Mouse (Mus musculus) adipocyte (in vitro differentiated cells): ENCODE results near the gene Rps6kc1.
A peak's percentile ranks its signal among the peaks of the same experiment; 100 is the strongest.
"Not testable (repeated sequence)": the region's sequence is repeated elsewhere in the genome, so short reads cannot be mapped to it uniquely, and the experiment has no call there.

ENCODE experiments used
- DNase-seq: peaks from one replicate; pipeline ENCODE4 v3.0.0-alpha.2; 2016; ENCODE audit warnings: low spot score

The Rps6kc1 gene

DNA sequence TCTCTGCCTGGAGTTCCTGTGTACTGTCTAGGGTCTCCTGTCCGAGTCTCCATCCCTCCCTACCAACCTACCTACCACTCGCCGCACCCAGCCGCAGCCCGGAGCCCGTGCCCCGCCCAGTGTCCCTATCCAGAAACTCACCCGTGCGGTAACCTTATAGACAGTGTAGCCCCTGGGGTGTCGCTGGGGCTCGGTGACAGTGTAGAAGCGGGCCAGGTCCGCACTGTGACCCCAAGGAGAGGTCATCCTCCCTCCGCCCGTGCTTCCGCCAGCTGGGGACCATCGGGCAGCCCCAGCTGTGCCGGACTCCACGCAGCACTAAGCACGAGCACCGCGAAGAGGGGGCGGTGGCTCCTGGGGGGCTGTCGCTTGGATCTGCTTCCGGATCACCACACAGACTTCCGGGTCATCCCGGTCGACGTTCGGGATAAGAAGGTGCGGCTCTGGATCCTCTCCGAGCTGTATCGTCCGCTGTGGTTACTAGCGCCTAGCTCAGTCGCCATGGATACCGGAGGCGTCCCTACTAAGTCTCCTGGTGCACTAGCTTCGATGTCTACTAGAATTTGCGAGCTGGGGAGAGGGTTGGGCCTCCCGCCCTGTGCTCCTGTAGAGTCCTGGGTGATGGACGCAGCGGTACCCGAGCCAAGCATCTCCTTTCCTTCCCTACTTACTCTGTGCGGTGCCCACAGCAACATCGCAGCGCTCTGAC is at the start of gene Rps6kc1:
Rps6kc1 (minus strand) TSS at position 356 of the 709 bp plus-strand sequence.
- peak; percentile 85 for DNase-seq

DNA sequence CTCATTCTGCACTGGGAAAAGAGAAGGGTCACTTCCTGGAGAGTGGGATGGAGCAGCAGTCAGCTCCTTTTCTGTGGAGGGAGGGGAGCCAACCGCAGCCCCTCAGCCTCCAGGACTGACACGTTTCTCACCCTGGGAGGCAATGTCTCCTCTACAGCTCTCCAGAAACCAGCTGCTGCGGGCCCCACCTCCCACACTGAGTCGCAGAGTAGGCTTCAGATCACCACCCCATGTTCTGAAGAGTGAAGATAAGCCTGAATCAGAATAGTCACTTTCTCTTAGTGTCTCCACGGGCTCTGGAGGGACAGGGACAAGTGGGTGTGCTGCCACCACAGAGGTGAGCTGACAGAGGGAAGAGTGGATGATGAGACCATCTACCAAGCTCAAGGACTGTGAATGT is 47.3 kb upstream of the Rps6kc1 start:
- DNase-seq: no peak

- no peak for DNase-seq
Measured at GRCm38 (mm10) chr1:190953009-190953408, 41.4 kb upstream of the Rps6kc1 start.

DNA sequence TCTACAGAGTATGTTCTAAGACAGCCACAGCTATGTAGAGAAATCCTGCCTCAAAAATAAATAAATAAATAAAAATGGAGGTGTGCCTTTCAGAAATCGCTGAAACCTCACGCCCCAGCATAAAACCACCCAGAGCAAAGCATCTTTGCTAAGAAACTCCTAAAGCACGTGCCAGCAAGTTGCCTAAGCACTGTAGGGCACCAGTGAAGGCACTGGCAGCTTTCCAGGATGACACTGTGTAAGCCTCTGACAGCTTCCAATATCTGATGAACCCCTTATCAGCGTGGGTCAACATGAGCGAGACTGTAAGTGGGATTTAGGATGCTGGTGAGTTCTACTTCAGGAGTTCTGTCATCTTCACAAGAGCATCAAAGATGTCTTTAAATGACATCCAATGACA is 39.4 kb upstream of the Rps6kc1 start:
- DNase-seq: peak; percentile 21

GRCm38 (mm10) chr1:190948846-190949245 is 37.3 kb upstream of the Rps6kc1 start:
- DNase-seq: no peak

DNA sequence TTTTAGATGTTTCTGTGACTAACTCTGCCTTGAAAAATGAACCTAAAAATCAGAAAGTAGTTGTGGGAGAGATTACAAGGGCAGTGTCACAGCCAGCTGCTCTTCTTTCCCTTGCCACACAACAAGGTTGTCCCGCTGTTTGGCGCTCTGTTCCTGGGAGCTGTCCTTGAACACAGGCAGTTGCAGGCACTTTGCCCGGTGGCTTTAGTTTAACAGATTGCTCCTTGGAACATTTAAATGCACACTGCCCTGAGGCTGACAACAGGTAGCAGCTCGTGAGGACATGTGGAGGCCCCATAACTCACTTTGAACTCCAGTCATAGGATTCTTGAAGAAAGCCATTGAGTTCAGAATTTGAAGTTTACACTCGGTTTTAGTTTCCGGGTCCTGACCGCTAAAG is 36.9 kb upstream of the Rps6kc1 start:
- DNase-seq: no peak

DNA sequence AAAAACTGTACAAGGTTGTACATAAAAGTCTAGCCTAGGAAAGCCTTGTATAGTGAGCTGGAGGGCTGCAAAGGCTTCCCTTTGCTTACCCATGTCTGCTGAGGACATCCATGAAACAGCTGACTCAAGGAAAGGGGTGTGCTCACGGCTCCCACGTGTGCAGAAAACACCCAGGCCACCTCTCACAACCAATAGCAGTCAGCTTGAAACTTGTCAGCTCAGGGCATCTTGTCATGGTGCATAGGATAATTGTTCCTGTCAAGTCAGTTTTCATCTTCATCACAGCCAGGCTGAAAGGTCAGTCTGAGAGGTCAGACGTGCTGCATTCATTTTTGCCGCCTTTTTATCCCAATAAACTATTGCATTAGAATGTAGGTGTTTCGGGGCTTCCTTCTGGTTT is 36.4 kb upstream of the Rps6kc1 start:
- DNase-seq: no peak

- DNase-seq: peak; percentile 83
Measured at GRCm38 (mm10) chr1:190944109-190944760, 32.7 kb upstream of the Rps6kc1 start.

- no peak for DNase-seq
Measured at GRCm38 (mm10) chr1:190939803-190940202, 28.2 kb upstream of the Rps6kc1 start.

DNA sequence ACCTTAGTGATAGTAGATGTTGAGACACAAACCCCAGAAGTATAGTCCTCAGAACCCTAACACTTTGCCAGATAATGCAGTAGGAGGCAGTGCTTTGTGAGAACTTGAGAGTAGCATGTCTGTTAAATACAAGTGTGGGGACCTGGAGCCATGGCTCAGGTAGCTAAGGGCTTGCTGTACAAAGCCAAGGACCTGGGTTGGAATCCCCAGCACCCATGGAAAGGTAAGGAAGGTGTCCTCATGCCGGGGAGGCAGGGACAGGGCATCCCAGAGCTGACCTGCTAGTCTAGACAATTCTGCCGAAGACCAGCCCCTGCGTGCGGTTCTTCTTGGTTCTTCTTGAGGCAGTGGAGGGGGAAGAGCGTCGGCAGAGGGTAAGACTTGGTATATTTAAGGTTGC is 18.6 kb upstream of the Rps6kc1 start:
- no peak for DNase-seq

GRCm38 (mm10) chr1:190929010-190929695 is 17.6 kb upstream of the Rps6kc1 start:
- peak; percentile 76 for DNase-seq

GRCm38 (mm10) chr1:190928370-190929009 is 16.9 kb upstream of the Rps6kc1 start:
- DNase-seq: peak; percentile 98

- peak; percentile 70 for DNase-seq
Measured at GRCm38 (mm10) chr1:190927751-190928369, 16.3 kb upstream of the Rps6kc1 start.

DNA sequence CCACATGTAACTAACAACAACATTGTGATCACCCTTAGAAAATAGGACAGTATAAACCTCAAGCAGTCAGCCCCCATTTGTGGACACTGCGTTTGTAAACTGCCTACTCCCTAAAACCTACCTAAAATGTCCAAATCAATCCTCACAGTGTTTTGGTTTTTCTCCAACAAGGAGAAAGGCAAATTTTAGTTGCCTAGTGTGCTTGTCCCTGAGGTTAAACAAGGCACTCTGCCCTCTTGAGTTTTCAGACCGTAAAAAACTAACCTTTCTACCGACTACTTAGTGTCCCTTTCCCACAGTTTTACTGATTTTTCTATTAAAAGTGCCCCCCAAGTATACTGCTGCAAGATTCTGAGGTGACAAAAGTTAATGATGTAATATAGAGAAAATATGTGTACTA is 15.7 kb upstream of the Rps6kc1 start:
- peak; percentile 56 for DNase-seq

GRCm38 (mm10) chr1:190924812-190925211 is 13.2 kb upstream of the Rps6kc1 start, which contains the start of gene Angel2:
Gene Angel2 (plus strand): TSS chr1:190925112.
- not testable (repeated sequence) for DNase-seq

DNA sequence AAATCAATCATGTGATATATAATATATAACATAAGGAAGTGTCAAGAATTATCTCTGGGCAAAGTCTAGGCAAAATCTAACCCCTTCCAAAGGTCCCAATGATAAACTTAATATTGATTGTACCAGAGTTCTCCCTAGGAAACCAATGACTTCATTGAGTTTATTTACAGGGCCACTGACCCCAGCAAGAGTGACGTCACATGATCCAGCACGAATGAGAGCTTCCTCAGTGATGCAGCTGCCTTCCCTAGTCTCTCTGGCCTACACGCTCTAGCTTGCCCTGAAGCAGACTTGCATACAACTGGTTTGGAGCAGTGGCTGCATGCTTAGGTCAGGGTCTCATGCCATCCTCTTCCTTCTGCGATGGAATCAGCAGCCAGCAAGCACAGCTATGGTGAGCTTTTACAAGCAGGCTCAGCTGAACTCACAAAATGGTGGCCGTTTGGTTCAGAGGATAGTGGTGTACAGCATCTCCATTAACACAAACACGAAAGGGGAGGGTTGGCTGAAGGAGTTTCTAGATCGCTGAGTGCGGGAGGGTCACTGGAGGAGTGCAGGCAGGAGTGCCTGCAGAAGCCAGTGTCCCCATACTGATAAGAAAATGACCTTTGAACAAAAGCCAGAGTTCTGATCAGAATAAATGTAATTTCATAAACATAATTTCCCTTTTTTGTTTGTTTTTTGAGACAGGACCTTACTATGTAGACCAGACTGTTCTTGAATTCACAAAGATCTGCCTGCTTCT is 8.3 kb upstream of the Rps6kc1 start:
- no peak for DNase-seq

GRCm38 (mm10) chr1:190918938-190919337 is 7.4 kb upstream of the Rps6kc1 start:
- no peak for DNase-seq

GRCm38 (mm10) chr1:190912623-190913022 is 1.1 kb upstream of the Rps6kc1 start:
- no peak for DNase-seq

- no peak for DNase-seq
Measured at GRCm38 (mm10) chr1:190910836-190911235, 734 bp downstream of the Rps6kc1 start.

- no peak for DNase-seq
Measured at GRCm38 (mm10) chr1:190904714-190905113, 6.9 kb downstream of the Rps6kc1 start.

DNA sequence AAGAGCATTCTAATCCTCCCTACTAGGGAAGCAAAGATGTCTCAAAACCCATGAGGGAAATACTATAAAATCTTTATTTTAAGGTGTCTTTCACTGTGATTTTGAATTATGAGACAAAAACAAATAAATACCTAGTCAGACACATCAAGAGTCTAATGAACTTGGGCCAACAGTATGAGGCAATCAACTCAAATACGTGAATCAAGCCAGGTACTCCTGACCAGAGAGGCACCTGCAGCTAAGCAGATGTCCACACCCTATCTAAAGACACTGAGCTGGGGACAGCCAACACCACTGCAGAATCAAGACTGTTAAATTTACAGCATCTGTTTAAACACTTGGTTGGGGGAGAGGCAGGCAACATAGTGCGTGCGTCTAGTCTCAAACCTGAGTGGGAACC is 7.4 kb downstream of the Rps6kc1 start:
- DNase-seq: no peak
